Mouse (Mus musculus): Measurements from ENCODE around the gene Cass4. TPM values are rescaled to one million over a fixed set of nuclear protein-coding genes. Genes with fewer than 3 reads are reported as not detected.

The Cass4 gene
- 0.52 TPM for polyA plus RNA-seq (2014; fragmentation: Illumina TruSeq; extraction: RNeasy Lipid Tissue Mini Kit (QIAGEN cat#74804); ENCODE audit: low replicate concordance)

DNA sequence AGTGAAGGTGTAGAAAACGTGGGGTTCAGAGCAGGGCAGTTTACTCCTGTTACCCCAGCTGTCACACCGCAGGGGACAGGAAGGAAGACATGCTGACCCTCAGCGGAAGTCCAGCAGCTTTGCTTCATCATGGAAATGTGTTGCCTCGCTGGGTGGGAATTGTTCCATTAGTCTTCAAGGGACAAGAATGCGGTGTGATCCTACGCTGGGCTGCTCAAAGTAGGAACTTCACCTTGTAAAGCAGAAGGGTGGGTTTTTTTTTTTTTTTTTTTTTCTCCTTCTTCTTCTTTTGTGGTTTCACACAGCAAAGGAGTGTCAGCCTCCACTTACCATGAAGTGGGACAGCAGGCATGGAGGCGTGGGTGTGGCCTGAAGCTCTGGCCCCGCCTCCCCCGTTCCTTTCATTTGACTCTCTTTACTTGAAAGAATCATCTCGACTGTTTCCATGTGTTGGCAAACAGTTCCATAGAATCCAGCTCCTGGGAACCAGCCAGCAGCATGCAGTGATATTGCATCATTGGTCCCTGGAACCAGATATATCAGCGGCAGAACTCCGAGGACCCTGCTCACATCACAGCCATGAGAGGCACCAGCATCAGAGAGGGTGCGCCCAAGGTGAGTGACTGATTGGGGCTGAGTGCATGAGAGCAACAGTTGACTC lies at the start of gene Cass4:
Gene Cass4, plus strand, starts transcription at position 404 of the 661 bp plus-strand sequence.

DNA sequence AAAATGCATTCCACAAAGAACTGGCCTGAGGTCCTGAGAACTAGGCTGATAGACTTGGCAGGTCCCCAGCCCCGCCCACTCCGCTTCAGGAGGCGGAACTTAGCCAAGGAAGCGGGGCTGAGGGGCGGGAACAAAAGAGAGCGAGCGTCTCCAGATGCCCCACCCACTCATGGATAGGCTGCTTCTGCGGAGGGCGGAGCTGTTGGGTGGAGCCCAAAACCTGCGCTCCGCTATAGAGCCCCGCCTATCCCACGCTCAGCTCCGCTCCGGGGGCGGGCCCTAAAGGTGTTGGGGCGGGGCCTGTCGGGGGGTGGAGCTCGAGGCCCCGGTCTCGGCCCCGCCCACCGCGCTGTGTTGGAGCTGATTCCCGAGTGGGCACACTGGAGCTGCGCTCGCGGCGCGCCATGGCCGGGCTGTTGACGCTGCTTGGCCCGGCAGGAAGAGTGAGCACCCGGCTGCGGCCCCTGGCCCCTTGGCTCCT lies 48.3 kb upstream of the Cass4 start, which contains the start of gene Fam210b:
Gene Fam210b, plus strand, starts transcription at position 308 of the 481 bp plus-strand sequence.

DNA sequence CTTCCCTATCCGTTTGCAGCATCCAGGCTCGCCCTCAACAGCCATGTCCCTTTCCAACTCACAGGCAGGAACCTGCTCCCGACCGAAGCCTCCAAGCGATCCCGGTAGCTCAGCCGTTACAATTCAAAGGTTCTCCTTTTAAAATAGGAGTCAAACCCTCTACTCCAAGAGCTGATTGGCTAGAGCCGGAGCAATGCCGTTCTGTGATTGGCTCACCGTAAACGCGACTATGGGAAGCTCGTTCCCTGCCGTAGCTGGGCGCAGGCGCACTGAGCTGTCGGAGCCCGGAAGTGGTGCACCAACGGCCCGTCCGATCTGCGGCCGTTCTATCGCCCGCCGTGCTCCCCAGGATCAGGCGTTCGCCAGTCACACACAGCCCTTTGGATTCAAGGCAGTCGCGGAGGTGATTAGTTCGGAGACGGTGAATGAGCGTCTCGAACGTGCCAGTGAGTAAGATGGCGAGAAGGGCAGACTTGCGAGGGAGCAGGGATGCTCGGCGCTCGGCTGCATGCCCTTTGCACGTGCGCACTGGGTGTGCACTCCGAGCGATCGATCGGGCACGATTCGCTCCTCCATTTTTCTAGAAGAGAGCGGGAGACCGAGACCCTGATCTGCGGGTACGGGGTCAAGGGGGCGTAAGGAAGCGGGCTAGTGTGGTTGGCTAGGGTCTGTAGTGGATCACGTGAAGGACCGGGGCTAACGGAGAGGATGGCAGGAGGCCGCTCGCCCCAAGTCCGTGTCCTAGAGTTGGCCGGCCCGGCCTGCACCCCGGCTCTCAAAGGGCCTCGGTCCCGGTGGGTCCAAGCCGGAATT lies 23.0 kb upstream of the Cass4 start, which contains the start of the genes Aurka and Cstf1:
Gene Aurka, minus strand, starts transcription at position 125 of the 813 bp plus-strand sequence.
Gene Cstf1, plus strand, starts transcription at position 271 of the 813 bp plus-strand sequence.

DNA sequence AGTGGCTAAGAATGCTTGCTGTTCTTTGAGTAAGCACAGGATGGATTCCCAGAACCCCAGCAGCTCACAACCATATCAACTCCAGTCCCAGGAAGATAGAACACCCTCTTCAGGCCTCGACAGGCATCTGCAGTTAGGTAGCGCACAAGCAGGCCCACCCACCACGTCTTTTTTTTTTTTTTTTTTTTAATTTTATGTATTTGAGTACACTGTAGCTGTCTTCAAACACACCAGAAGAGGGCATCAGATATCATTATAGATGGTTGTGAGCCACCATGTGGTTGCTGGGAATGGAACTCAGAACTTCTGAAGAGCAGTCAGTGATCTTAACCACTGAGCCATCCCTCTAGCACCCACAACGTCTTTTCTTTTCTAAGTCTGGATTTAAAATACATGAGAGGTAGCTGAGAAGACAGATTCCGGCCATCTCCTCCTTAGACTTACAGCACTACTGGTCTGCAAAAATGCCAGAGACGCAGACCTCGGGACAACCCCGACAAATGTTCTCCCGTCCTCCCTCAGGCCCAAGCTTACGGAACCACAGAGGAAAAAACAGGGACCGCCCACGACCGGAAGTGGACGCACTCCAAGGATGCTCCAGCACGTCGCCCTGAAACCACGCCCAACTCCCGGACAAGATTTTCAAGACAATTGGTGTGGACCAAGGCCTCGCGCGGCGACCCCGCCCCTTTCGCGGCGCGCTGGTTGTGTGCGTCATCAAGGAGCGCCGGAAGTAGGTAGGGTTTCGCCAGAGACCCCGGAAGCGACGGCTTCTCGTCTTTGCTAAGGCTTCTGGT lies 46.4 kb downstream of the Cass4 start, which contains the start of gene Rtf2:
Gene Rtf2, plus strand, starts transcription at position 714 of the 797 bp plus-strand sequence.

DNA sequence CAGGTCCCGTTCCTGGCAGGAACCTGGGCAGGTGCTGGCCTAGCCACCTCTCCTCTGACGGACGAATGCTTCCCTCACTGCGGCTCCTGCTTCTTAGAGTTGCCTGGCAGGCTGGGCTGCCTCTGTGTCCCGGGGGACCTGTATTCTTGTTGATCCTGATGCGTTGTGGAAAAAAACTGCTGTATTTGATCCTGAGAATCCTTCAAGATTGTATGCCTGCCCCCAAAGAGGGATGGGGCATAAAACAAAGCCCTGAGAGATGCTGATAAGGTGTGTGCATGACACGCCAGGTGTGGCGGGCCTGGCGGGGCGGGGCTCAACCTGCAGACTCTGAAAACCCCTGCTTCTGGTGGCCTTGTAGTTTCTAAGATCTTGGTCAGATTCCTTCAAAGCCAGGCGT lies 64.9 kb downstream of the Cass4 start, which contains the start of gene Gcnt7:
Gene Gcnt7, minus strand, starts transcription at position 101 of the 400 bp plus-strand sequence.

DNA sequence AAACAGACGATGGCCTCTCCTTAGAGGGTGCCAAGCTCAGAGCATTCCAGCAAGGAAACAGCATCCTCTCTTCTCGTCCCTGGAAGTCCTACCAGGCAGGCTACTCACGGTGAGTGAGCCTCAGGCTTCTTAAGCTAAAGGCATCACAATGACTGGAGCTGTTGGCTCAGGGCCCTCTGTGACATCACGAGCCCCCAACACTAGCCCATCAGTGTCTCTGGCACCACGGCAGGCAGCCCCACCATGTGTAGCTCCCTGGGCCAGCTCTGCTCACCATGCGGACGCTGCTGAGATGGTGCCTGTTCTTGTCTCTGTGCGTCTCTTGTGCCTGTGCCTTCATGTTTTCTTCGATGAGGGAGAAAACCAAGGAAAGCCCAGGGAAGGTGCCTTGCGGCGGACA lies 78.7 kb downstream of the Cass4 start, which contains the start of gene Fam209:
Gene Fam209, plus strand, starts transcription at position 203 of the 400 bp plus-strand sequence.

Other genes with a start within 250 kb of the Cass4 start
- not detected for gene Mc3r, start 145.3 kb upstream of the Cass4 start, polyA plus RNA-seq (2014; fragmentation: Illumina TruSeq; extraction: RNeasy Lipid Tissue Mini Kit (QIAGEN cat#74804); ENCODE audit: low replicate concordance)
- 15.9 TPM for gene Fam210b, start 48.2 kb upstream of the Cass4 start, polyA plus RNA-seq (2014; fragmentation: Illumina TruSeq; extraction: RNeasy Lipid Tissue Mini Kit (QIAGEN cat#74804); ENCODE audit: low replicate concordance)
- 6.5 TPM for gene Aurka, start 23.3 kb upstream of the Cass4 start, polyA plus RNA-seq (2014; fragmentation: Illumina TruSeq; extraction: RNeasy Lipid Tissue Mini Kit (QIAGEN cat#74804); ENCODE audit: low replicate concordance)
- gene Cstf1, start 23.1 kb upstream of the Cass4 start, polyA plus RNA-seq (2014; fragmentation: Illumina TruSeq; extraction: RNeasy Lipid Tissue Mini Kit (QIAGEN cat#74804); ENCODE audit: low replicate concordance), result 2.2 TPM
- 0.71 TPM for gene Rtf2, start 46.8 kb downstream of the Cass4 start, polyA plus RNA-seq (2014; fragmentation: Illumina TruSeq; extraction: RNeasy Lipid Tissue Mini Kit (QIAGEN cat#74804); ENCODE audit: low replicate concordance)
- gene Gcnt7, start 64.8 kb downstream of the Cass4 start, polyA plus RNA-seq (2014; fragmentation: Illumina TruSeq; extraction: RNeasy Lipid Tissue Mini Kit (QIAGEN cat#74804); ENCODE audit: low replicate concordance), result not detected
- gene Fam209, start 78.7 kb downstream of the Cass4 start, polyA plus RNA-seq (2014; fragmentation: Illumina TruSeq; extraction: RNeasy Lipid Tissue Mini Kit (QIAGEN cat#74804); ENCODE audit: low replicate concordance), result not detected
- gene Tfap2c, start 155.8 kb downstream of the Cass4 start, polyA plus RNA-seq (2014; fragmentation: Illumina TruSeq; extraction: RNeasy Lipid Tissue Mini Kit (QIAGEN cat#74804); ENCODE audit: low replicate concordance), result not detected